Mouse (Mus musculus) forebrain, postnatal 0 days (tissue): Measurements from ENCODE around the gene Srr. TPM values are rescaled to one million over a fixed set of nuclear protein-coding genes. Genes with fewer than 3 reads are reported as not detected.

Experiments used
- ATAC-seq: fragments of 200-750 bp; cut with Nextera tagmentation; 2 replicates; pipeline ENCODE4 v1.8.0; 2017; ENCODE audit warnings: mild to moderate bottlenecking, moderate library complexity
- DNase-seq: peaks from one replicate; pipeline ENCODE4 v3.0.0-alpha.2; 2015
- H3K27ac ChIP-seq: fragments of 300-500 bp; sonication (generic); 2 replicates; pipeline ENCODE4 v1.5.1; 2014; ENCODE audit warnings: low read depth, mild to moderate bottlenecking, antibody characterized with exemption, low read length, moderate library complexity, mixed read lengths
- H3K27me3 ChIP-seq: fragments of 300-500 bp; sonication (generic); 2 replicates; pipeline ENCODE4 v1.6.1; 2014; ENCODE audit warnings: mild to moderate bottlenecking, low read length, mixed read lengths; ENCODE audit not compliant: insufficient read depth
- H3K36me3 ChIP-seq: fragments of 300-500 bp; sonication (generic); 2 replicates; pipeline ENCODE4 v1.6.1; 2014; ENCODE audit warnings: mild to moderate bottlenecking, moderate library complexity; ENCODE audit not compliant: insufficient read depth
- H3K4me1 ChIP-seq: fragments of 300-500 bp; sonication (generic); 2 replicates; pipeline ENCODE4 v1.6.1; 2014; ENCODE audit warnings: antibody characterized with exemption; ENCODE audit not compliant: insufficient read depth
- H3K4me2 ChIP-seq: fragments of 300-500 bp; sonication (generic); 2 replicates; pipeline ENCODE4 v1.6.1; 2014; ENCODE audit warnings: low read depth, mild to moderate bottlenecking, moderate library complexity
- H3K4me3 ChIP-seq: fragments of 300-500 bp; sonication (generic); 2 replicates; pipeline ENCODE4 v1.5.1; 2014; ENCODE audit warnings: low read depth, low read length, mixed read lengths
- H3K9ac ChIP-seq: fragments of 300-500 bp; sonication (generic); 2 replicates; pipeline ENCODE4 v1.6.1; 2014; ENCODE audit warnings: mild to moderate bottlenecking
- H3K9me3 ChIP-seq: fragments of 300-500 bp; sonication (generic); 2 replicates; pipeline ENCODE4 v1.6.1; 2016; ENCODE audit warnings: low read length
- CTCF ChIP-seq: sonication (generic); IDR thresholded peaks from 2 replicates; pipeline ENCODE4 v1.5.1; 2016; ENCODE audit warnings: antibody characterized with exemption, control low read depth, low read depth
- WGBS: fragments of 180-500 bp; shearing (Covaris S2); extraction: QIAGEN DNeasy Blood & Tissue Kit; methylation state at CpG from one replicate; pipeline ENCODE4 v1.1.7; 2014; 5-methylcytosine and 5-hydroxymethylcytosine counted together
- polyA plus RNA-seq: library from polyadenylated mRNA; unstranded; fragments of >200 nt; fragmentation: Nextera tagmentation; extraction: Ambion mirVana; gene quantifications from 2 replicates; pipeline ENCODE4 v1.2.1, GENCODE M21; 2015
- total RNA-seq: library from RNA; depleted of rRNA; stranded (reverse); fragments of >200 nt; gene quantifications from 2 replicates; pipeline ENCODE4 v1.2.3, GENCODE M21; 2014

The Srr gene
- total and polyA plus RNA-seq, 2 experiments from 2014 or later = 40.2 to 45.8 TPM

DNA sequence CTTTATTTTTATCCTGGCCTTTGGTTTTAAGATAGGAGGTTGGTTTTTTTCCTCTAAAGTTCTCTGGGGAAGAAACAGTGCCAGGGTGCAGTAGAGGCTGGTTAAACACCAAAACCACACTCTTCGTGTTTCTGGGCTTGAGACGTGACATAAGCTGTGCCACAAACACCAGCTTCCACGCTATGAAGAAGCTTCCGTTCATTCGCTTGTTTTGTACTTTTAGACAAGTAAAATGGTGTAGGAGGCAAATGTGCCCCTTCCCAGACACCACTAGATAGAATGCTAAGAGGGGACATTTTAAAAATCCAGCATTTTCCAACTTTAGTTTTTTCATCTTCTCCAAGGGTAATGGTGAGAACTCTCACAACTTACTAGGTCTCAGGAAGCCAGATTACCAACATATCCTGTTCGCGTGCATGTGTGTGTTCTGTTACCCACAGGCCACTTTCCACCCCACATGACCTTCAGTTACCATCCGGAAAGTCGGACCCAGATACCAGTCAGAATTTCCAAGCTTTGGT, 34.3 kb upstream of the Srr start:
- H3K4me2 ChIP-seq = no peak overlapping the region
- no peaks in the 10 kb centered on the region for H3K27me3 ChIP-seq
- H3K4me1 ChIP-seq = no peaks in the 10 kb centered on the region
- 94% methylated on average over 9 of the region's 9 CpGs for WGBS
- no peak overlapping the region for H3K27ac ChIP-seq
- H3K4me3 ChIP-seq = no peak overlapping the region
- no peaks in the 10 kb centered on the region for H3K9me3 ChIP-seq
- H3K9ac ChIP-seq = no peak overlapping the region
- H3K36me3 ChIP-seq = no peaks in the 10 kb centered on the region
- TF ChIP-seq CTCF = no peak
- ATAC-seq = no peak
- no peak for DNase-seq

DNA sequence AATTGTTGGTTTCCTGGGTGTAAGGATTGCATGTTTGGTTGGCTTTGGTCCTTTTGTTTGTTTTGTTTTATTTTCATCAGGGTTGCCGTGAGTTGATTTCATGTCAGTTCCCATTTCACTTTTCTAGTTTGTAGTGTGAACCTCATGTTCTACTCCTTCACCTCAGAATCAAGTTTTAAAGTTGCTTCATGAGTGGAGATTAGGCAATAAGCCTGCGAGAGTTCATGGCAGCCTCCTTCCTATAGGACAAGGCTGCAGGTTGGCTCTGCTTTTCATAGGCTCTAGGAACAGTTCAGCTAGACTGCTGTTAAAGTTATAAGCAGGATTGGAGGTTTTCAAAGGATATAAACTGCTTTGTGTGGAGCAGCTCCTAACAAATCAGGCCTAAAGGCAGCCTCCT, 33.8 kb upstream of the Srr start:
- Histone ChIP-seq H3K9ac (no peak overlapping the region), H3K4me3 (no peak overlapping the region), H3K36me3 (no peaks in the 10 kb centered on the region), H3K9me3 (no peaks in the 10 kb centered on the region), H3K4me2 (no peak overlapping the region), H3K4me1 (no peaks in the 10 kb centered on the region), H3K27me3 (no peaks in the 10 kb centered on the region), H3K27ac (no peak overlapping the region)
- ATAC-seq (no peak), DNase-seq (no peak)
- TF ChIP-seq CTCF = no peak
- 81% methylated on average over 2 of the region's 2 CpGs for WGBS

DNA sequence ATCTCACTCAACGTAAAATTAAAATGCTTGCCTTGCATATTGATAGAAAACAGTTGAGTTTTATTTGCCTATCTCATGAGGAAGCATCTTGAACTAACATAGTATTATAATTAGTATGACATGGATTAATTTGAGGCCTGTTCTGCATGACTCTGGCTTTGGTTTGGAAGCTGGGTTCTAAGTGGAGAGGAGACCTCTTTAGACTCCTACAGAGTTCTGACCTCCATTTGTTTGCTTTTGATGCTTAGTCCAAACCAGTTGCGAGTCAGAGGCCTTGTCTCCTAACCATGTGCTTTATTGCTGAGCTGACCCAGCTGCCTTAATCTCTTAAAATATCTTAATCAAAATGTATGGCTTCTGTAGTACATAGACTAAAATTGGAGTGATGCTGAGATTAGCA, 31.9 kb upstream of the Srr start:
- no peak for ATAC-seq
- 91% methylated on average over 2 of the region's 2 CpGs for WGBS
- H3K4me2 ChIP-seq = no peak overlapping the region

DNA sequence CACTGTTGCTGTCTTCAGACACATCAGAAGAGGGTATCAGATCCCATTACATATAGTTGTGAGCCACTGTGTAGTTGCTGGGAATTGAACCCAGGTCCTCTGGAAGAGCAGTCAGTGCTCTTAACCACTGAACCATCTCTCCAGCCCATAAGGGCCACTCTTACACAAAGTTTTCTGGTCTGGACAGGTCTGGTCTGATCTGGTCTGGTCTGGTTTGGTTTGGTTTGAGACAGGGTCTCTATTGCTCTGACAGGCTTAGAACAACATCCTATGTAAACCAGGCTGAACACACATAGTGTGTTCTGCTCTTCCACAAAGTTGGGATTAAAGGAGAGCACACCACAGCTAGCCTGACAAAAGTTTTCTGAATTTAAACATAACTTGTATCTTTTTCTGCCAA, 30.3 kb upstream of the Srr start:
- ATAC-seq = no peak
- Histone ChIP-seq H3K27me3 (no peaks in the 10 kb centered on the region), H3K4me2 (no peak overlapping the region), H3K27ac (no peak overlapping the region), H3K4me1 (no peaks in the 10 kb centered on the region), H3K36me3 (peaks cover 4% of the 10 kb centered on the region; the same call in 1 of the 2 replicates), H3K9me3 (no peaks in the 10 kb centered on the region), H3K4me3 (no peak overlapping the region), H3K9ac (no peak overlapping the region)
- TF ChIP-seq CTCF = no peak
- no peak for DNase-seq

More for the DNA sequence above, 31.9 kb upstream of the Srr start:
- Histone ChIP-seq H3K4me1 (no peaks in the 10 kb centered on the region), H3K4me3 (no peak overlapping the region), H3K36me3 (no peaks in the 10 kb centered on the region), H3K27ac (no peak overlapping the region), H3K9me3 (no peaks in the 10 kb centered on the region), H3K27me3 (no peaks in the 10 kb centered on the region), H3K9ac (no peak overlapping the region)
- DNase-seq = no peak
- TF ChIP-seq CTCF = no peak

DNA sequence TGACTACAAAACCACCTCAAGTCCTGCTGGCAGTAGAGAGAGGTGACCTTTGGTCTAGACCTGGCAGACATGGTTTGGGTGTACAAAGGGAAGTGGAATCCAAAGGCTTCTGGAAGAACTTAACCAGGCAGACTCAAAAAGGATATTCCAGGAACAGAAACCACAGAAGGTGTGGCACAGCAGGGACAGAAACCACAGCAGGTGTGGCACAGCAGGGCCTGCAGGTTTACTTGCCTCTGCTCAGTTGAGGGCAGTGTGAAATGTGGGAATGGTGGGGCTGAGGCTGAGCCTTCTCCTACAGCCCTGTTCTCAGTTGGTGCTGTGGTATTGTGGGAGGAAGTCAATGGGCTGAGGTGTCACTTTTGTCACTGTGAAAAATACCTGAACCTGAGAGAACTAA, 29.2 kb upstream of the Srr start:
- no peak overlapping the region for H3K4me2 ChIP-seq
- no peaks in the 10 kb centered on the region for H3K4me1 ChIP-seq
- ATAC-seq (no peak), DNase-seq (no peak)
- TF ChIP-seq CTCF = no peak
- no peak overlapping the region for H3K9ac ChIP-seq
- H3K27ac ChIP-seq = no peak overlapping the region
- H3K36me3 ChIP-seq = peaks cover 4% of the 10 kb centered on the region; the same call in 1 of the 2 replicates
- no peaks in the 10 kb centered on the region for H3K9me3 ChIP-seq
- H3K27me3 ChIP-seq = no peaks in the 10 kb centered on the region
- no peak overlapping the region for H3K4me3 ChIP-seq

- no peak overlapping the region for H3K9ac ChIP-seq
- 78% methylated on average over 3 of the region's 3 CpGs for WGBS
- DNase-seq (peak; percentile 74), ATAC-seq (peak; percentile 27; the same call in 1 of the 2 replicates)
- no peak overlapping the region for H3K4me3 ChIP-seq
- no peak overlapping the region for H3K4me2 ChIP-seq
- H3K27ac ChIP-seq = no peak overlapping the region
- no peaks in the 10 kb centered on the region for H3K9me3 ChIP-seq
- no peaks in the 10 kb centered on the region for H3K27me3 ChIP-seq
- H3K36me3 ChIP-seq = peaks cover 29% of the 10 kb centered on the region
- H3K4me1 ChIP-seq = no peaks in the 10 kb centered on the region
- TF ChIP-seq CTCF = peak; percentile 75
These were observed 20.6 kb upstream of the Srr start for GRCm38 (mm10) chr11:74946348-74946747.

DNA sequence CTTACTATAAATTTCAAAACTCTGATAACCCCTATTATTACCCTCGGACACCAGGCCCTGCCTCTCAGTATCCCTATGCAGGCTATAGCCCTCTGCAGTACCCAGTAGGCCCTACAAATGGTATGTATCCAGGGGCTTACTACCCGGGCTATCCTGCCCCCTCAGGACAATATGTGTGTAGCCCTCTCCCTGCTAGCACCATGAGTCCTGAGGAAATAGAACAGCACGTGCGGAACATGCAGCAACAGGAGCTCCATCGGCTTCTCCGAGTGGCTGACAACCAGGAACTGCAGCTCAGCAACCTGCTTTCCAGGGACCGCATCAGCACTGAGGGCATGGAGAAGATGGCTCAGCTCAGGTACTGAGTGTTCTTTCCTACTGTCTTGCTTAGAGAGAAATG, 4.6 kb upstream of the Srr start:
- Histone ChIP-seq H3K4me3 (no peak overlapping the region), H3K9me3 (no peaks in the 10 kb centered on the region), H3K27ac (no peak overlapping the region), H3K36me3 (peaks cover 45% of the 10 kb centered on the region), H3K4me2 (no peak overlapping the region), H3K4me1 (peaks cover 9% of the 10 kb centered on the region; the same call in 1 of the 2 replicates), H3K27me3 (no peaks in the 10 kb centered on the region), H3K9ac (no peak overlapping the region)
- TF ChIP-seq CTCF = no peak
- 91% methylated on average over 7 of the region's 7 CpGs for WGBS
- DNase-seq = no peak
- ATAC-seq = no peak
